Mouse (Mus musculus): ENCODE data around the gene Aplp2.

Gene Aplp2

GRCm38 (mm10) chr9:31211690-31212499 lies at the start of gene Aplp2:
Aplp2 (minus strand) TSS chr9:31211815.
- in situ Hi-C loops (cut with MboI, MseI) = loop anchor here in 1 of 2 experiments (5.0 kb wide), 1 partner anchor 65 kb away; no protein-coding TSS in a partner anchor

- in situ Hi-C loops (cut with MboI, MseI) = no loop called here
Measured at GRCm38 (mm10) chr9:31260219-31260618, 48.6 kb upstream of the Aplp2 start.

DNA sequence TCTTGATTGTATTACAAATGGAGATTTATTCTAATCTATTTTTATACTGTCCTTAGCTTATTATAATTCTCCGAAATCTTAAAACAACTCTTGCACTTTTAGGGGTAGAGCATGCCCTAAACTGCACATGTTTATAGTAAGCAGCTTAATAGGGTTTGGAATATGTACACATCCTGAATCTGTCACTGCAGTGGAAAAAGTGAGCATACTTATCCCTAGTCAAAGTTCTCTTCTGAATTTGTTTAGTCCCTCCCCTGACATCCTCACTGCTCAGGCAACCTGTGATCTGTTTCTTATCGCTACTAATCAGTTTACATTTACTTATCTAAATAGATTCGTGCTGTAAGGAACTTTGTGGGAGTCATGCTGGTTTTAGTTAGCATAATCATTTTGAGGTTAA lies 46.6 kb upstream of the Aplp2 start:
- in situ Hi-C loops (cut with MboI, MseI) = no loop called here

- in situ Hi-C loops (cut with MboI, MseI) = no loop called here
Measured at GRCm38 (mm10) chr9:31255953-31256352, 44.3 kb upstream of the Aplp2 start.

DNA sequence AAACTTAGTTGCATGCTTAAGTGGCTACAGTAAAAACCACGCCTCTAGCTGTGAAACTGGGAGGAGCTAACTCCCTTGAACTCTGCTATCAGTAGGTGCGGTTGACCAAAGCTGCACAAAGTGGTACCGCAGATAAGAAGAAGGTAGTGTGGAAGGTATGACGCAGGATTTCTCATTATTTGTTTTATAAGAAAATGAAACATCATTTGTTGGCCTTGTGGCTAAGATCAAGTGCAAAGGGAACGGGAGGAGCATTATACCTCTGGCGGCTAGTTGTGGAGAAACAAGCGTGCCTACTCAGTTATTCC lies 43.0 kb upstream of the Aplp2 start:
- in situ Hi-C loops (cut with MboI, MseI) = no loop called here

DNA sequence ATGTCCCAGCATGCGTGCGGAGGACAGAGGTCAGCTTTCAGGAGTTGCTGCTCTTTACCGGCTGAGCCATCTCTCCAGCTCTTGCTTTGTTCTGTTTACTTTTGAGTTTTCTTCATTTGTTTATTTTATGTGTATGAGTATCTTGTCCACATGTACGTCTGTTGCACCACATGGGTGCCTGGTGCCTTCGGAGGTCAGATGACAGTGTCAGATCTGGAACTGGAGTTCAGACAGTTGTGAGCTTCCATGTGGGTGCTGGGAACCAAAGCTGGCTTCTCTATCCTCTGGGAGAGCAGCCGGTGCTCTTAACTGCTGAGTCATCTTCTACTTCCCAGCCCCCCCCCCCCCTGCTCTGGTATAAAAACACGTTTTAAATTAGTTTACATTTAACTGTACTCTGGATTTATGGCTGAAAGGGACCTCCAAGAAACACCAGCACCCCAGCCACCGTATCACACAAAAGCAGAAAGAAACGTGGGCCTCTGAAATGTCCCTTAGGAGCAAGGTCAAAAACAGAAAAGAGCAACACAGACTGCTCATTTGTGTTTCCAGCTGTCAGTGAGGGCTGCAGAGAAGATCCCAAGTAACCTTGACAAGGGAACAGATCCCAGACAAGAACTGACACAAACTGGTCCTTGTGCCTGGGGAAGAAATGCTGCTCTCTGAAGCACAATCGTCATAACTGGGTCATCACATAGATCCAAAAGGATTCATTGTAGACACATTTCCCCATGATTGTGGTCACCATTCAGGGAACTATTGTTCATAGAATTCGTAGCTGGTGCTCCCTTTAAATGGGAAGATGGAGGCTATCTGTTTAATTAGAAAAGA lies 42.5 kb upstream of the Aplp2 start:
- in situ Hi-C loops (cut with MboI, MseI) = no loop called here

DNA sequence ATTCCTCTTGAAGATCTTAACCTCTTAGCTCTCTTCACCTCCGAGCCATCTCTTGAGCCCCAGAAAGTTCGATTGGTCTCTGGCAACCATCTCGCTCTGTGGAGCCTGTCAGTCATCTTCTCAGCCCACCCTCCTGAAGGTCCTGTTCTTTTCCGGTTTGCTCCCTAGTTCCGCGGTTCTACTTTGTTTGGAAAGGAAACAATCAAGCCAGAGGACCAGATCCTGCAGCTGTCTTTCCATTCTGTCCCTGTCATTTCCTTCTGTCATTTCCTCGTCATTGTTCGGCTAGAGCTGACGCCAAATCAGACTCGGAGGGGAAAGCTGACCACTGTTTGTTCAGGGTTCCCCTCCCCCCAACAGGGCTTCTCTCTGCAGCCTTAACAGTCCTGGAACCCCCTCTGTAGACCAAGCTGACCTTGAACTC lies 41.7 kb upstream of the Aplp2 start:
- in situ Hi-C loops (cut with MboI, MseI) = no loop called here

GRCm38 (mm10) chr9:31252182-31252799 lies 40.7 kb upstream of the Aplp2 start:
- in situ Hi-C loops (cut with MboI, MseI) = no loop called here

DNA sequence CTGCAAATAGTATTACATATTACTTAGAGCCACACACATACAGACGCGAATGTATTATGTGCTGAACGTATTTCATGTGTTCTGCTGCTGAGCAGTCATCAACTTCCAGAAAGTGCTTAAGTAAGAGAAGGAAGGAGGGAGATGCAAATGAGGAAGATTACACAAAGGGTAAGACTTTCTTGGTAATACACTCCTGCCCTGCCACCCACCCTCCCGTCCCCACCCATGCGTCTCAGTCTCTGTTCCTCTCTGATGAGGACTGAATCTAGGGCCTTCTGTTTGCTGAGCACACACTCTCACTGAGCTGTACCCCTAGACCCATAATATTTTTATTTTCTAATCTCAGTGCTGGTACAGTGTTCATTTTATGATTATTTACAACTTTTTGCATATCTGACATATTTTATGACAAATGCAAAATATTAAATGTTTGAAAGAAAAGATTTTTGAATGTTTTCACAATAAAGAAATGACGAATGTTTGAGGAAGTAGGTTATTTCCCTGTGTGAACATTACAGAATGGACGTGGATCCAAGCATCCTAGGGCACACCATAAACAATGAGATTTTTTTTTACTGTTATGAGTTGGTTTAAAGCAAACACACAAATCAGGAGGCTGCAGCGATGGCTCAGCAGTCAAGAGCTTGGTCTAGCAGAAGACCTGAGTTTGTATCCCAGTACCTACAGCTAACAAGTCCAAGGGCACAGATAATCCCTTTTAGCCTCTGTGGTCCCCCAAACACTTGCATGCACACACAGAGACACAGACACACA lies 36.0 kb upstream of the Aplp2 start:
- in situ Hi-C loops (cut with MboI, MseI) = no loop called here

DNA sequence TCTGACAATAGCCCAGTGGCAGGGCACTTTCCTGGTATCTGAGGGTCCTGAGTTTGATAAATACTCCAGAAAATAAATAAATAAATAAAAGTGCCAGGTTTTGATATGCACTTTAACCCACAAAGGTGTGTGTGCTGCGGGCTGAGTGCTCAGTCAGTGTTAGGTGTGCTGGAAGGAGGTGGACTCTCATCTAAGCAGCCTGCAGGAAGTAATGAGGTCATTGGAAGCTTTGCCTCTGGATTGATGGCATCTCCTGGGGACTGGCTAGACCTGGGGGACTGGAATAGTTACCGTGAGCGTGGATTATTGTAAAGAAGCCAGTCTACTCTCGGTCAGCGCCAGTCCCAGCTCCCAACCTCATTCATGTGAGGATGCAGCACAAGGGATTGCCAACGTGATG lies 34.8 kb upstream of the Aplp2 start:
- in situ Hi-C loops (cut with MboI, MseI) = no loop called here

- in situ Hi-C loops (cut with MboI, MseI) = no loop called here
Measured at GRCm38 (mm10) chr9:31245006-31245405, 33.4 kb upstream of the Aplp2 start.

- in situ Hi-C loops (cut with MboI, MseI) = loop anchor here in 1 of 2 experiments (5.0 kb wide), 2 partner anchors 38 to 73 kb away; partner anchors contain the start of gene Prdm10
Measured at GRCm38 (mm10) chr9:31243939-31244333, 32.3 kb upstream of the Aplp2 start.

GRCm38 (mm10) chr9:31243306-31243938 lies 31.8 kb upstream of the Aplp2 start:
- in situ Hi-C loops (cut with MboI, MseI) = loop anchor here in 1 of 2 experiments (5.0 kb wide), 2 partner anchors 39 to 74 kb away; partner anchors contain the start of gene Prdm10

DNA sequence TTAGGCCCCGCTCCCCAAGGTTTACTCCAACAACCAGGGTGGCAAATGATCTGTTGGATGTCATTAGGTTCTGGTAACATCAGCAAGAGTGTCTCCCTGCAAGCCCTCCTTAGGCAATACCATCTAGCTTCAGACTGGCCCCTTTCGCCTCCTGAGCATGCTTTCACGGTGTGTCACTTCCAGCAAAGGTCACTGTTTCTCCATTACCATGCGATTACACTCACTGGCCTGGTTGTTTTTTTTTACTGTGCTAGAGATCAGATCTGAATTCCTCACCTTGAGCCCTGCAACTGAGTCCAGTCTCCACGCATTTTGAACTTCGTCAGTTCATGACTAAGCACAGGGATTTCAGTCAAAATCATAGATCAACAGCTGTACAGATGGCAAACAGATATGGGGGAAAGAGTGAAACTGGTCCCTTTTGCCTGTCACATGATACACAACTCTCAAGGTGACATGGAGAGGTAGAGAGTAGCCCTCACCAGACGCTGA lies 29.6 kb upstream of the Aplp2 start:
- in situ Hi-C loops (cut with MboI, MseI) = loop anchor here in 1 of 2 experiments (5.0 kb wide), 2 partner anchors 41 to 76 kb away; partner anchors contain the start of gene Prdm10

DNA sequence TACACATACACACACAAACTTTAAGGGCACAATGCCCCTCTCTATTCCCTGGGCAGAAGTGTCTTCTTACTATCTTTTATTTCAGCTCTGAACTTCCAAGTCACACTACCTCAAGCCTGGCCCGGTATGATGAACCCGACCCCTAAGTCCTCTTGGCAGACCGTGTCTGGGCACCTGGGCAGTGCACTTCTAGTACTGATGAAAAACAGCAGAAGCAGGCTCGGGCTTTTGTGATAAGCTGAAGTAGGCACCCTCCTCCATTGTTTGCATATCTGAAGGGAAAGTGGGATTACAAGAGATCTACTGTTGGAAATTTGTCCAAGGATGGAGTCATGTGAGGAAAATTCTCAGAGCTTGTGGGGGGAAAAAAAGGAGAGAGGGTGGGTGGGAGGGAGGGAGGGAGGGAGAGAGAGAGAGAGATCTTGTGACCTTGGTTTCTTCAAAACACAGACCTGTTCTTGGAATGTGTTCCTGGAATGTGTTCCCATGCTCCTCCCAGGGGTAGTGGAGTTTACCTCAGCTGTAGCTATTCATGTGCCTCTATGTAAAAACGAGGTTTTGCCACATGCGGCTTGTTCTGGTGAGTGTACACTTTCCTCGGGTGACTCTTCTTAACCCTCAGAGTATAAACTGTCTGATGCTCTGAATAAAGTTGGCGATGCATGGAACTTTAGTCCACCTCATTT lies 29.1 kb upstream of the Aplp2 start:
- in situ Hi-C loops (cut with MboI, MseI) = loop anchor here in 1 of 2 experiments (5.0 kb wide), 2 partner anchors 42 to 77 kb away; partner anchors contain the start of gene Prdm10

- in situ Hi-C loops (cut with MboI, MseI) = no loop called here
Measured at GRCm38 (mm10) chr9:31239551-31239950, 27.9 kb upstream of the Aplp2 start.

GRCm38 (mm10) chr9:31238526-31238925 lies 26.9 kb upstream of the Aplp2 start:
- in situ Hi-C loops (cut with MboI, MseI) = no loop called here

DNA sequence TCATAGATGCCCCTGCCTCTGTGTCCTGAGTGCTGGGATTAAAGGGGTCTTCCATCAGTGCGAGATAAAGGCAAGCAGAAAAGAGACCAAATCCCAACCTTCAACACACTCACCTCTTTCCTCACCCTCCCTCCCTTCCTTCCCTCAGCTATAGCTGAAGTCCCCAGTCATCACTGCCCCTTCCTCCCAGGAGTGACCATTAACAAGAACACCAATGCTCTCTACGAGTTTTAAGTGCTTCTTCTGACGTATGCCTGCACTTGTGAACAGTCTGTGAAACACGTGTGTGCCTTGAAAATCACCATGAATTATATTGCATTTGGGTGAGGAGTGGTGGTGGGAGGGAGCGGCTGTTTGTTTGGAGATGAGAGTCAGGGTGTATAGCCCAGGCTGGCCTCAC lies 24.5 kb upstream of the Aplp2 start:
- in situ Hi-C loops (cut with MboI, MseI) = no loop called here

DNA sequence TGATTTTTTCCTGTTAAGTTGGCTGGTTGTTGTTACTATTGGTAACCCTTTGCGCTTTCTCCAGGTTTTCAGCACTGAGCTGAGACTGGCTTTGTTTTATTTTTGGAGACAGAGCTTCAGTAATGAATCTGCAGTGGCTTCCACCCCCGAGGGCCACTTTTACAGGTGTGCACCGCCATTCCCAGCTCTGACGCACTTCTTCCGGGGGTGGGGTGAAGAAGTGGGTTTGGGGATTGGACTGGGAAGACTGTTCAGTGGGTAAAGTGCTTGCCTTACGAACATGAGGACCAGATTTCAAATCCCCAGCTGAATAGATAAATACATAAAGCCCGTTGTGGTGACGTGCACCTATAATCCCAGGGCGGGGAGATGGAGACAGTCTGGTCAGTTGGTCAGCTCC lies 23.9 kb upstream of the Aplp2 start:
- in situ Hi-C loops (cut with MboI, MseI) = no loop called here

DNA sequence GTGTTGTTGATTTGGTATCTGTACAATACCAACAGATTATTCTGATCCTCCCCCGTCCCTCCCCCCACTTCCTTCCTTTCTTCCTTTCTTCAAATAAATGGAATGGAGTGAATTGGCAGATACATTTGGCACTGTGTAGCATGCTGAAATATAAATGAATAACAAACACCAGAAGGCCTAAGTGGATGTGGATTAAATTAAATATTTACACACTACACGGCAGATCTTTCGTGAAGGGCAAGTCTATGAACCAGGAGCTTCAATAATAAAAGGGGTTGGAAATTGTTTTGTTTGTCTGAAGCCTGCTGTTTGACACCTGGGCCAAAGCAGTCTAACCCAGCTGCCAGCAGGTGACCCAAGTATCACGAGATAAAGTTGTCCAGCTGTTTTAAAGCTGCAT lies 23.4 kb upstream of the Aplp2 start:
- in situ Hi-C loops (cut with MboI, MseI) = no loop called here
